Mouse (Mus musculus): ENCODE results near the gene Trpv5. TPM values are rescaled to one million over a fixed set of nuclear protein-coding genes. Genes with fewer than 3 reads are reported as not detected.

The Trpv5 gene
- total RNA-seq, 2 experiments from 2014 or later: 1.9 to 4.2 TPM

Other genes starting within 250 kb of the Trpv5 start
- gene Gm10334, start 234.6 kb downstream of the Trpv5 start, total RNA-seq (2015; ENCODE audit: low replicate concordance): not detected in 2 replicates
- not detected in 2 replicates for gene Gm10334, start 234.6 kb downstream of the Trpv5 start, total RNA-seq (2017; ENCODE audit: low replicate concordance)
- gene Prss1, start 221.8 kb downstream of the Trpv5 start, total RNA-seq (2015; ENCODE audit: low replicate concordance): not detected in 2 replicates
- not detected in 2 replicates for gene Prss1, start 221.8 kb downstream of the Trpv5 start, total RNA-seq (2017; ENCODE audit: low replicate concordance)
- not detected in 2 replicates for gene Prss2, start 159.0 kb downstream of the Trpv5 start, total RNA-seq (2015; ENCODE audit: low replicate concordance)
- gene Prss2, start 159.0 kb downstream of the Trpv5 start, total RNA-seq (2017; ENCODE audit: low replicate concordance): not detected in 2 replicates
- not detected in 2 replicates for gene Ephb6, start 75.3 kb downstream of the Trpv5 start, total RNA-seq (2015; ENCODE audit: low replicate concordance)
- gene Ephb6, start 75.3 kb downstream of the Trpv5 start, total RNA-seq (2017; ENCODE audit: low replicate concordance): not detected in 2 replicates
- gene Trpv6, start 44.4 kb downstream of the Trpv5 start, total RNA-seq (2015; ENCODE audit: low replicate concordance): not detected in 2 replicates
- gene Trpv6, start 44.4 kb downstream of the Trpv5 start, total RNA-seq (2017; ENCODE audit: low replicate concordance): not detected in 2 replicates
- not detected in 2 replicates for gene Llcfc1, start 3.7 kb upstream of the Trpv5 start, total RNA-seq (2015; ENCODE audit: low replicate concordance)
- not detected in 2 replicates for gene Llcfc1, start 3.7 kb upstream of the Trpv5 start, total RNA-seq (2017; ENCODE audit: low replicate concordance)
- 2,964 and 2,966 TPM in 2 replicates for gene Kel, start 23.6 kb upstream of the Trpv5 start, total RNA-seq (2015; ENCODE audit: low replicate concordance)
- 871 and 1,033 TPM in 2 replicates for gene Kel, start 23.6 kb upstream of the Trpv5 start, total RNA-seq (2017; ENCODE audit: low replicate concordance)
- gene Olfr459, start 94.4 kb upstream of the Trpv5 start, total RNA-seq (2015; ENCODE audit: low replicate concordance): not detected in 2 replicates
- gene Olfr459, start 94.4 kb upstream of the Trpv5 start, total RNA-seq (2017; ENCODE audit: low replicate concordance): not detected in 2 replicates
- not detected in 2 replicates for gene Pip, start 166.8 kb upstream of the Trpv5 start, total RNA-seq (2015; ENCODE audit: low replicate concordance)
- gene Pip, start 166.8 kb upstream of the Trpv5 start, total RNA-seq (2017; ENCODE audit: low replicate concordance): not detected in 2 replicates
- gene Sval2, start 172.2 kb upstream of the Trpv5 start, total RNA-seq (2015; ENCODE audit: low replicate concordance): not detected in 2 replicates
- not detected in 2 replicates for gene Sval2, start 172.2 kb upstream of the Trpv5 start, total RNA-seq (2017; ENCODE audit: low replicate concordance)

Data from erythroid progenitor cell, adult 5-6 weeks (primary cell).